Mouse (Mus musculus): ENCODE data around the gene Lrrc8e.

DNA sequence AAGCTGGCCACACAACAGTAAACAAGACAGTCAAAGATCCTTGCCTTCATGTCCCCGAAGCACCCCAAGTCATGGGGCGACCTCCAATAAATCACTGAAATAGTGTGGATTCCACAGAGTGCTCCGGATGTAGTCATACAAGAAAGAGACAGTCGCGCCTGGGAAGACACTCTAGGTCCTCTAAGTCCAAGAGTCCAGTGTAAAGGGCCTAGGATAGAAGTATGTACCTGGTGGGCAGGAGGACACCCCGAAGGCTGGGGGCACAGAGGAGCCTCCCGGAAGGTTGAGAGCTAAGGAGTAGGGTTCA lies 33.1 kb upstream of the Lrrc8e start:
- no peak for TF ChIP-seq POLR2A (IDR thresholded peaks at IDR 0.05; ENCODE audit: control insufficient read depth, low read depth, low read length)
- TF ChIP-seq CTCF (IDR thresholded peaks at IDR 0.05; ENCODE audit: control insufficient read depth, insufficient read depth, insufficient replicate concordance, low read depth, low read length): no peak

Data from testis, adult 2 months (tissue).